Mouse (Mus musculus) small intestine, adult 2 months (tissue): ENCODE data around the gene Ptpdc1. TPM values are rescaled to one million over a fixed set of nuclear protein-coding genes. Genes with fewer than 3 reads are reported as not detected.

Experiments used
- H3K27ac ChIP-seq: fragments of 200-500 bp; 2 replicates; pipeline ENCODE4 v1.5.1; 2012; ENCODE audit warnings: low read depth, low read length, control low read depth, inconsistent platforms; ENCODE audit not compliant: insufficient read depth
- H3K27me3 ChIP-seq: fragments of 200-500 bp; 2 replicates; pipeline ENCODE4 v1.6.1; 2012; ENCODE audit warnings: mild to moderate bottlenecking, moderate library complexity, low read length, inconsistent platforms; ENCODE audit not compliant: control insufficient read depth, insufficient read depth
- H3K36me3 ChIP-seq: fragments of 200-500 bp; 2 replicates; pipeline ENCODE4 v1.6.1; 2012; ENCODE audit warnings: mild to moderate bottlenecking, low read length, control low read depth, inconsistent platforms; ENCODE audit not compliant: control insufficient read depth, insufficient read depth
- H3K4me1 ChIP-seq: fragments of 200-500 bp; 2 replicates; pipeline ENCODE4 v1.6.1; 2012; ENCODE audit warnings: low read length, inconsistent platforms, mixed read lengths; ENCODE audit not compliant: control insufficient read depth, insufficient read depth, insufficient read length
- H3K4me3 ChIP-seq: fragments of 200-500 bp; 2 replicates; pipeline ENCODE4 v1.5.1; 2012; ENCODE audit warnings: low read depth, mild to moderate bottlenecking, control low read depth, inconsistent platforms, low read length, moderate library complexity
- CTCF ChIP-seq: fragments of 200-500 bp; IDR thresholded peaks from 2 replicates; pipeline ENCODE4 v1.5.1; 2012; ENCODE audit warnings: low read depth, mild to moderate bottlenecking, control low read depth, inconsistent platforms, low read length, moderate library complexity, mixed read lengths; ENCODE audit not compliant: insufficient replicate concordance, insufficient read length; ENCODE audit errors: extremely low read depth
- POLR2A ChIP-seq: fragments of 200-500 bp; IDR thresholded peaks from 2 replicates; pipeline ENCODE4 v1.6.1; 2012; ENCODE audit warnings: low read depth, mild to moderate bottlenecking, control low read depth, inconsistent platforms, low read length, moderate library complexity
- WGBS: fragments of 180-500 bp; shearing (Covaris S2); methylation state at CpG from one replicate; pipeline ENCODE4 v1.1.7; 2018; 5-methylcytosine and 5-hydroxymethylcytosine counted together
- polyA plus RNA-seq: library from polyadenylated mRNA; depleted of rRNA; stranded (reverse); fragments of >200 nt; gene quantifications from 2 replicates; pipeline ENCODE4 v1.2.3, GENCODE M21; 2012

Gene Ptpdc1
- polyA plus RNA-seq, 1 experiment, result 0.62 TPM

GRCm38 (mm10) chr13:48651132-48652065 is 25.9 kb upstream of the Ptpdc1 start:
- H3K4me1 ChIP-seq, result no peaks in the 10 kb centered on the region
- H3K4me3 ChIP-seq, result no peak overlapping the region
- no peaks in the 10 kb centered on the region for H3K36me3 ChIP-seq
- no peak for TF ChIP-seq CTCF
- no peak overlapping the region for H3K27ac ChIP-seq
- 39% methylated on average over 6 of the region's 6 CpGs for whole genome bisulfite sequencing
- peaks cover 7% of the 10 kb centered on the region for H3K27me3 ChIP-seq

DNA sequence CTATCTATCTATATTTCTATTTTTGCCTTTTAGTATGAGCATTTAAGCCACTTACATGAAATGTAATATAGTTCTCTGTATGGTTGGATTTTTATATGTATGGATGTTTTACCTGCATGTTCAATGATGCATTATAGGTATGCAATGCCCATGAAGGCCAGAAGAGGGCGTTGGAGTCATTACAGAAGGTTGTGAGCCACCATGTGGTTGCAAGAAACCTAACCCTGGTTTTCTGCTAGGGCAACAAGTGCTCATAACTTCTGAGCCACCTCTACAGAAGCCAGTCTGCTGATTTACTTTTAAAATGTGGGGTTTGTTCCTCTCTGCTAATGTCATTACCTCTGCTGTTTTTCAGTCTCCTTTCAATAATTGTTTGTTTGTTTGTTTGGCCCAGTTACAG is 25.2 kb upstream of the Ptpdc1 start:
- 0 out of 2 replicates have a peak, but pooled peaks have one; percentile 10 for TF ChIP-seq CTCF
- TF ChIP-seq POLR2A, result no peak
- 0% methylated on average over 1 of the region's 1 CpGs for WGBS
- no peaks in the 10 kb centered on the region for H3K4me1 ChIP-seq
- no peak overlapping the region for H3K4me3 ChIP-seq
- no peak overlapping the region for H3K27ac ChIP-seq
- no peaks in the 10 kb centered on the region for H3K36me3 ChIP-seq
- no peaks in the 10 kb centered on the region; the same call in 1 of the 2 replicates for H3K27me3 ChIP-seq

GRCm38 (mm10) chr13:48646696-48647095 is 21.2 kb upstream of the Ptpdc1 start:
- TF ChIP-seq POLR2A (no peak), CTCF (peak; percentile 14; the same call in 1 of the 2 replicates)
- Histone ChIP-seq H3K36me3 (no peaks in the 10 kb centered on the region), H3K4me3 (no peak overlapping the region), H3K27ac (no peak overlapping the region), H3K27me3 (no peaks in the 10 kb centered on the region), H3K4me1 (no peaks in the 10 kb centered on the region)
- WGBS, result 89% methylated on average over 4 of the region's 4 CpGs

DNA sequence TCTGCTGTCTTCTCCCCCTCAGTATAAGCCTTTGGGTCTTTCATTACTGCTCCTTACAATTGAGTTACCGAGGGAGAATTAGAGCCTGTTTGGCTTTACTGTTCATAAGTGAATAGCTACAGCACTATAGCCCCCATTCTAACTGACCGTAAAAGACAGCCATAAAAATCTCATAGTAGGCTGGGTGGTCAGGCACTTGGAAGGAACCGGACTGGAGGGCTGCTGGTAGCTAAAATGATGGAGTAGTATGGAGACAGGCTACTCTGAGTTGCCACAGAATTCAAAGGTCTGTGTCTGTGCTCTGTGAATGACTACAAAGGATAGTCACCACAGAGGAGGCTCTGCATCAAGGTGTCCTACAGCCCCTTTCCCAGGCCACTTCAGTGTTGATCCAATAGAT is 18.5 kb upstream of the Ptpdc1 start:
- WGBS, result 74% methylated on average over 3 of the region's 3 CpGs
- no peak overlapping the region for H3K4me3 ChIP-seq
- no peaks in the 10 kb centered on the region for H3K36me3 ChIP-seq
- no peaks in the 10 kb centered on the region for H3K4me1 ChIP-seq
- H3K27ac ChIP-seq, result no peak overlapping the region
- no peaks in the 10 kb centered on the region for H3K27me3 ChIP-seq
- no peak for TF ChIP-seq CTCF
- TF ChIP-seq POLR2A, result no peak

- H3K27ac ChIP-seq, result no peak overlapping the region
- H3K4me1 ChIP-seq, result no peaks in the 10 kb centered on the region
- H3K36me3 ChIP-seq, result no peaks in the 10 kb centered on the region
- 77% methylated on average over 6 of the region's 6 CpGs for WGBS
- H3K4me3 ChIP-seq, result no peak overlapping the region
- no peak for TF ChIP-seq CTCF
- no peak for TF ChIP-seq POLR2A
- H3K27me3 ChIP-seq, result no peaks in the 10 kb centered on the region
Observed at GRCm38 (mm10) chr13:48643072-48643471, 17.6 kb upstream of the Ptpdc1 start.

- Histone ChIP-seq H3K4me1 (no peaks in the 10 kb centered on the region), H3K36me3 (no peaks in the 10 kb centered on the region), H3K4me3 (no peak overlapping the region), H3K27ac (no peak overlapping the region), H3K27me3 (no peaks in the 10 kb centered on the region)
- TF ChIP-seq POLR2A (no peak), CTCF (no peak)
Observed at GRCm38 (mm10) chr13:48639570-48639969, 14.1 kb upstream of the Ptpdc1 start.

GRCm38 (mm10) chr13:48637706-48638105 is 12.2 kb upstream of the Ptpdc1 start:
- Histone ChIP-seq H3K4me1 (no peaks in the 10 kb centered on the region), H3K36me3 (no peaks in the 10 kb centered on the region), H3K27me3 (no peaks in the 10 kb centered on the region), H3K27ac (no peak overlapping the region), H3K4me3 (no peak overlapping the region)
- WGBS, result 36% methylated on average over 2 of the region's 2 CpGs
- TF ChIP-seq CTCF (no peak), POLR2A (no peak)

GRCm38 (mm10) chr13:48631691-48632090 is 6.2 kb upstream of the Ptpdc1 start:
- Histone ChIP-seq H3K36me3 (no peaks in the 10 kb centered on the region), H3K27ac (no peak overlapping the region), H3K4me1 (no peaks in the 10 kb centered on the region), H3K4me3 (no peak overlapping the region), H3K27me3 (no peaks in the 10 kb centered on the region)
- TF ChIP-seq POLR2A (no peak), CTCF (no peak)
- 77% methylated on average over 5 of the region's 5 CpGs for WGBS
